Mouse (Mus musculus): ENCODE results near the gene Fam78b.

Gene Fam78b

GRCm38 (mm10) chr1:167122436-167122835, 121.2 kb downstream of the Fam78b start:
- Histone ChIP-seq H3K9me3 (ENCODE audit: low read length) (no peaks in the 10 kb centered on the region), H3K36me3 (ENCODE audit: insufficient read depth, low read length) (no peaks in the 10 kb centered on the region), H3K4me3 (replicated peaks; ENCODE audit: low read length) (no peak overlapping the region), H3K4me1 (replicated peaks; ENCODE audit: low read depth, low read length) (no peaks in the 10 kb centered on the region), H3K27me3 (ENCODE audit: insufficient read depth, low read length) (no peaks in the 10 kb centered on the region)
- no peak for TF ChIP-seq POU5F1 (IDR thresholded peaks at IDR 0.05; ENCODE audit: borderline replicate concordance, low read length)
- TF ChIP-seq NANOG (IDR thresholded peaks at IDR 0.05; ENCODE audit: borderline replicate concordance, low read length) = no peak
- TF ChIP-seq CTCF (conservative IDR thresholded peaks at IDR 0.05; ENCODE audit: low read length) = no peak

- no peak for TF ChIP-seq NANOG (IDR thresholded peaks at IDR 0.05; ENCODE audit: borderline replicate concordance, low read length)
- TF ChIP-seq POU5F1 (IDR thresholded peaks at IDR 0.05; ENCODE audit: borderline replicate concordance, low read length) = no peak
- TF ChIP-seq CTCF (conservative IDR thresholded peaks at IDR 0.05; ENCODE audit: low read length) = no peak
- Histone ChIP-seq H3K36me3 (ENCODE audit: insufficient read depth, low read length) (no peaks in the 10 kb centered on the region), H3K4me3 (replicated peaks; ENCODE audit: low read length) (no peak overlapping the region), H3K9me3 (ENCODE audit: low read length) (no peaks in the 10 kb centered on the region), H3K4me1 (replicated peaks; ENCODE audit: low read depth, low read length) (no peaks in the 10 kb centered on the region), H3K27me3 (ENCODE audit: insufficient read depth, low read length) (no peaks in the 10 kb centered on the region)
These were observed 122.3 kb downstream of the Fam78b start for GRCm38 (mm10) chr1:167123551-167123950.

GRCm38 (mm10) chr1:167125870-167126269, 124.7 kb downstream of the Fam78b start:
- H3K27me3 ChIP-seq (ENCODE audit: insufficient read depth, low read length) = no peaks in the 10 kb centered on the region
- H3K4me3 ChIP-seq (replicated peaks; ENCODE audit: low read length) = no peak overlapping the region
- H3K9me3 ChIP-seq (ENCODE audit: low read length) = no peaks in the 10 kb centered on the region
- no peaks in the 10 kb centered on the region for H3K36me3 ChIP-seq (ENCODE audit: insufficient read depth, low read length)
- H3K4me1 ChIP-seq (replicated peaks; ENCODE audit: low read depth, low read length) = no peaks in the 10 kb centered on the region
- no peak for TF ChIP-seq POU5F1 (IDR thresholded peaks at IDR 0.05; ENCODE audit: borderline replicate concordance, low read length)
- TF ChIP-seq NANOG (IDR thresholded peaks at IDR 0.05; ENCODE audit: borderline replicate concordance, low read length) = no peak
- TF ChIP-seq CTCF (conservative IDR thresholded peaks at IDR 0.05; ENCODE audit: low read length) = no peak

GRCm38 (mm10) chr1:167126292-167126691, 125.1 kb downstream of the Fam78b start:
- Histone ChIP-seq H3K27me3 (ENCODE audit: insufficient read depth, low read length) (no peaks in the 10 kb centered on the region), H3K4me3 (replicated peaks; ENCODE audit: low read length) (no peak overlapping the region), H3K36me3 (ENCODE audit: insufficient read depth, low read length) (no peaks in the 10 kb centered on the region), H3K9me3 (ENCODE audit: low read length) (no peaks in the 10 kb centered on the region), H3K4me1 (replicated peaks; ENCODE audit: low read depth, low read length) (no peaks in the 10 kb centered on the region)
- TF ChIP-seq POU5F1 (IDR thresholded peaks at IDR 0.05; ENCODE audit: borderline replicate concordance, low read length) (no peak), NANOG (IDR thresholded peaks at IDR 0.05; ENCODE audit: borderline replicate concordance, low read length) (no peak)

- H3K4me1 ChIP-seq (replicated peaks; ENCODE audit: low read depth, low read length) = no peaks in the 10 kb centered on the region
- peaks cover 29% of the 10 kb centered on the region for H3K9me3 ChIP-seq (ENCODE audit: low read length)
- H3K27me3 ChIP-seq (ENCODE audit: insufficient read depth, low read length) = no peaks in the 10 kb centered on the region
- no peak overlapping the region for H3K4me3 ChIP-seq (replicated peaks; ENCODE audit: low read length)
- no peak for TF ChIP-seq CTCF (conservative IDR thresholded peaks at IDR 0.05; ENCODE audit: low read length)
- TF ChIP-seq POU5F1 (IDR thresholded peaks at IDR 0.05; ENCODE audit: borderline replicate concordance, low read length) = no peak
- no peak for TF ChIP-seq NANOG (IDR thresholded peaks at IDR 0.05; ENCODE audit: borderline replicate concordance, low read length)
- no peaks in the 10 kb centered on the region for H3K36me3 ChIP-seq (ENCODE audit: insufficient read depth, low read length)
These were observed 134.5 kb downstream of the Fam78b start for GRCm38 (mm10) chr1:167135748-167136147.
